Mouse (Mus musculus): Measurements from ENCODE around the gene Olfr448. TPM values are rescaled to one million over a fixed set of nuclear protein-coding genes. Genes with fewer than 3 reads are reported as not detected.

Gene Olfr448
- polyA plus RNA-seq (2016; fragmentation: Nextera tagmentation; extraction: Ambion mirVana) = not detected in 2 replicates

DNA sequence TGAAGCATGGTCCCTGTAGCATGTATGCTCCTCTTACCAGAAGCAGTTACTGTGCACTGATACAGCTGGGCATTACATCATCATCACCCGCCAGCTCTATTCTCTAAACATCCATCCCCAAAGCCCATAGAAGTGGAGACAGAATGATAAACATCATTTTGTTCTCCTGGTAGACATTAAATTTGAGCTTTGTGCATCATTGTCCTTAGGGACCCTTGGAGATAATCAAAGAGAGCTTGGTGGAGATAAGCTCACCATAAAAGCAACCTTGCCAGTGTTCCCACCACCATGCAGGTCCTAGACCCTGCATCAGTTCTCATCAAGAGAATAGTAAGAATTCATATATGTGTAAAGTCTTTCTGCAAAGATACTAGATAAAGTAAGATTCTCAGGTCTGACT, at the start of gene Olfr448:
TSS of gene Olfr448 (plus strand) at position 301 of the 400 bp plus-strand sequence.
- no peaks in the 10 kb centered on the region for H3K9me3 ChIP-seq (replicated peaks)
- DNase-seq (ENCODE audit: low spot score) = no peak
- 85% methylated on average over 1 of the region's 1 CpGs for WGBS
- no peaks in the 10 kb centered on the region for H3K27me3 ChIP-seq (ENCODE audit: low read depth, poor library complexity, severe bottlenecking)
- H3K4me1 ChIP-seq = no peaks in the 10 kb centered on the region
- H3K4me3 ChIP-seq = no peak within 1 kb of the TSS
- H3K27ac ChIP-seq (replicated peaks) = no peak within 1 kb of the TSS
- H3K36me3 ChIP-seq = no peaks in the 10 kb centered on the region

GRCm38 (mm10) chr6:42860222-42860819, 29.9 kb upstream of the Olfr448 start:
- Histone ChIP-seq H3K36me3 (no peaks in the 10 kb centered on the region), H3K4me3 (no peak overlapping the region), H3K27me3 (ENCODE audit: low read depth, poor library complexity, severe bottlenecking) (no peaks in the 10 kb centered on the region), H3K27ac (replicated peaks) (no peak overlapping the region), H3K4me1 (peaks cover 5% of the 10 kb centered on the region; the same call in 1 of the 2 replicates), H3K9me3 (replicated peaks) (no peaks in the 10 kb centered on the region)
- no peak for DNase-seq (ENCODE audit: low spot score)
- WGBS = 17% methylated on average over 4 of the region's 4 CpGs

GRCm38 (mm10) chr6:42869695-42870094, 20.5 kb upstream of the Olfr448 start:
- no peaks in the 10 kb centered on the region for H3K9me3 ChIP-seq (replicated peaks)
- H3K27me3 ChIP-seq (ENCODE audit: low read depth, poor library complexity, severe bottlenecking) = no peaks in the 10 kb centered on the region
- WGBS = 83% methylated on average over 3 of the region's 3 CpGs
- H3K4me3 ChIP-seq = no peak overlapping the region
- no peaks in the 10 kb centered on the region for H3K4me1 ChIP-seq
- no peak for DNase-seq (ENCODE audit: low spot score)
- H3K27ac ChIP-seq (replicated peaks) = no peak overlapping the region
- H3K36me3 ChIP-seq = no peaks in the 10 kb centered on the region

DNA sequence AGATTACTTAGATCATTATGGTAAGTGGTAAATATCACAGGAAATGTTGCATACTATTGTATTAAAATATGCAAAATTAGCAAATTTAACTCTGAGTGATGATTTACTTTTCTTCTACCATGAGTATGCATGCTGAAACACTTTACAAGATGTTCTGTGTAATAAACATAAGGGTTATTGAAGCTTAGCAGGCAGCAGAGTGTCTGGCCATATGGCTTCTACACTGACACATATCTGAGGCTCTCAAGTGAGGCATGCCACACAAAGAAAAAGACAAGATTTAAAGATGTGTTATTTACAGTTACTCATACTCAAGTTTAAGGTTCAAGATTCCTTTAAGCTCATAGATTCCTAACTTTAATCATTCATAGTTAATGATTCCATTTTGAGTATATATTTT, 13.9 kb upstream of the Olfr448 start:
- Histone ChIP-seq H3K36me3 (no peaks in the 10 kb centered on the region), H3K9me3 (replicated peaks) (no peaks in the 10 kb centered on the region), H3K27ac (replicated peaks) (no peak overlapping the region), H3K27me3 (ENCODE audit: low read depth, poor library complexity, severe bottlenecking) (no peaks in the 10 kb centered on the region), H3K4me1 (no peaks in the 10 kb centered on the region), H3K4me3 (no peak overlapping the region)
- no peak for DNase-seq (ENCODE audit: low spot score)

- H3K4me1 ChIP-seq = peaks cover 4% of the 10 kb centered on the region; the same call in 1 of the 2 replicates
- H3K27me3 ChIP-seq (ENCODE audit: low read depth, poor library complexity, severe bottlenecking) = no peaks in the 10 kb centered on the region
- no peak for DNase-seq (ENCODE audit: low spot score)
- no peak overlapping the region for H3K27ac ChIP-seq (replicated peaks)
- no peak overlapping the region for H3K4me3 ChIP-seq
- 23% methylated on average over 1 of the region's 1 CpGs for WGBS
- no peaks in the 10 kb centered on the region for H3K9me3 ChIP-seq (replicated peaks)
- H3K36me3 ChIP-seq = no peaks in the 10 kb centered on the region
Observed at GRCm38 (mm10) chr6:42900345-42900744, 10.1 kb downstream of the Olfr448 start.

- H3K27me3 ChIP-seq (ENCODE audit: low read depth, poor library complexity, severe bottlenecking) = no peaks in the 10 kb centered on the region
- no peaks in the 10 kb centered on the region for H3K4me1 ChIP-seq
- no peaks in the 10 kb centered on the region for H3K36me3 ChIP-seq
- H3K9me3 ChIP-seq (replicated peaks) = no peaks in the 10 kb centered on the region
- DNase-seq (ENCODE audit: low spot score) = no peak
- H3K4me3 ChIP-seq = no peak within 1 kb of the TSS
- no peak within 1 kb of the TSS for H3K27ac ChIP-seq (replicated peaks)
Observed at GRCm38 (mm10) chr6:42908578-42908977, 18.3 kb downstream of the Olfr448 start, which contains the start of gene Olfr447. Gene Olfr447 (plus strand): TSS chr6:42908878.

DNA sequence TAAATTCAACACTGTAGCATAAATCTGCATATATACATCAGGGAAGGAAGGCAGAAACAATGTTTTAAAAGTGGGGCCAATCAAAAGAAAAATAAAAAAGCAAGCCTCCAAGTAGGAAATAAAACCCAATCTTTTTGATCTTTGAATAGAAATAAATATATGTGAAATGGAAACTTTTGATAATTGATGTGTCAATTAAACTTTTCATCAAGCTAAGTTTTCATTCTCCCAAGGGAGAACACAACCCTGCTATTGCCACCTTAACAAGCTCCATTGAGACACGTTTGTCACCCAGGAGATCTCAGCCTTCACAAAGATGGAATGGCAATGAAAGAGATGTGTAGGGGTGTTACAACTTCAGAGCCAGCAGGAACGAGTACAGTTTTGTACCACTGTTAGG, 30.8 kb downstream of the Olfr448 start, which contains the start of gene Olfr446:
TSS of gene Olfr446 (plus strand) at position 301 of the 400 bp plus-strand sequence.
- H3K4me1 ChIP-seq = no peaks in the 10 kb centered on the region
- WGBS = 76% methylated on average over 2 of the region's 2 CpGs
- no peaks in the 10 kb centered on the region for H3K27me3 ChIP-seq (ENCODE audit: low read depth, poor library complexity, severe bottlenecking)
- no peak within 1 kb of the TSS for H3K4me3 ChIP-seq
- no peaks in the 10 kb centered on the region for H3K9me3 ChIP-seq (replicated peaks)
- no peaks in the 10 kb centered on the region for H3K36me3 ChIP-seq
- no peak for DNase-seq (ENCODE audit: low spot score)
- no peak within 1 kb of the TSS for H3K27ac ChIP-seq (replicated peaks)

Other genes starting within 250 kb of the Olfr448 start
- gene Tcaf2, start 245.2 kb upstream of the Olfr448 start, polyA plus RNA-seq (2016; fragmentation: Nextera tagmentation; extraction: Ambion mirVana) = 3.9 and 4.2 TPM in 2 replicates
- 106 and 146 TPM in 2 replicates for gene Tcaf1, start 180.4 kb upstream of the Olfr448 start, polyA plus RNA-seq (2016; fragmentation: Nextera tagmentation; extraction: Ambion mirVana)
- not detected in 2 replicates for gene Olfr453, start 151.1 kb upstream of the Olfr448 start, polyA plus RNA-seq (2016; fragmentation: Nextera tagmentation; extraction: Ambion mirVana)
- gene Olfr38, start 134.0 kb upstream of the Olfr448 start, polyA plus RNA-seq (2016; fragmentation: Nextera tagmentation; extraction: Ambion mirVana) = not detected in 2 replicates
- gene Olfr452, start 105.3 kb upstream of the Olfr448 start, polyA plus RNA-seq (2016; fragmentation: Nextera tagmentation; extraction: Ambion mirVana) = not detected in 2 replicates
- not detected in 2 replicates for gene Olfr450, start 78.5 kb upstream of the Olfr448 start, polyA plus RNA-seq (2016; fragmentation: Nextera tagmentation; extraction: Ambion mirVana)
- gene Olfr449, start 56.1 kb upstream of the Olfr448 start, polyA plus RNA-seq (2016; fragmentation: Nextera tagmentation; extraction: Ambion mirVana) = not detected in 2 replicates
- gene Olfr447, start 18.4 kb downstream of the Olfr448 start, polyA plus RNA-seq (2016; fragmentation: Nextera tagmentation; extraction: Ambion mirVana) = not detected in 2 replicates
- not detected in 2 replicates for gene Olfr446, start 30.9 kb downstream of the Olfr448 start, polyA plus RNA-seq (2016; fragmentation: Nextera tagmentation; extraction: Ambion mirVana)
- gene Olfr444, start 58.6 kb downstream of the Olfr448 start, polyA plus RNA-seq (2016; fragmentation: Nextera tagmentation; extraction: Ambion mirVana) = not detected in 2 replicates
- gene Olfr441, start 215.9 kb downstream of the Olfr448 start, polyA plus RNA-seq (2016; fragmentation: Nextera tagmentation; extraction: Ambion mirVana) = not detected in 2 replicates